Comparison of ENCODE assay signal across 17 mouse cellular contexts in the genomic region with DNA sequence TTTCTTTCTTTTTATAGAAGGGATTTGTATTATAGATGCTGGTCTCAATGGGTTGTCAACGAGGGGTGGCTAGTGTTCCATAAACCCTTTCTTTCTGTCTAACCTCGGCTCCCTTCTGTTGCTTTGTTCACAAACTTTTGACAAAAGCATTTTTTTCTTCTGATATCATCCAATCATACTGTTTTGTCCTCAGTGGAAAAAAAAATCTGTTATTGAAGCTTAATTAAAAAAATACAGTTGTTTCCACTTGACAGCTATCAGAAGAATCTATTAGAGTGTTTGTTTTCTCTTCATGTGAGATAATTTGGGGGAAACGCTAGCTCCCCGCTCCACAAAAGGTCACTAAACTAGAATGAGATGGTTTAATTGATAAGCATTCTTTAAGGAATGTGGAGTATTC. TPM values are rescaled to one million over a fixed set of nuclear protein-coding genes. Genes with fewer than 3 reads are reported as not detected.
A peak's percentile ranks its signal among the peaks of the same experiment; 100 is the strongest.
DNase-seq lines count a peak whose midpoint lies in the region.
"Had no signal": no experiment of that assay in that cellular context is flagged by ENCODE, and none has a peak within 500 bp of the region (broad histone marks: within the 10 kb centered on the region; RNA-seq: fewer than 3 reads in every experiment).

No protein-coding gene starts in this region.

- DNase-seq in Muller cell, postnatal 12 days (ENCODE audit: inconsistent ontology term): peak; percentile 91
- DNase-seq in layer of hippocampus, adult 8-10 months (ENCODE audit: low spot score in 2 of 2): no peak
- DNase-seq: adrenal gland, adult 2 months; adrenal gland, adult 8-10 months; adrenal gland, postnatal 10 days; adrenal gland, postnatal 14 days; adrenal gland, postnatal 25 days; adrenal gland, postnatal 36 days; B cell, adult 2 months; cerebellum, adult 11 months; cerebellum, adult 11-12 months; cerebellum, adult 18-20 months; cerebellum, adult 2 months; cerebellum, adult 8-10 months had no signal

RNA-seq across cellular contexts. Expression of a gene that starts 36.1 kb away (rescaled TPM):
- total RNA-seq in layer of hippocampus, adult 8-10 months (2022): not detected
- total RNA-seq: adrenal gland, adult 18-20 months; adrenal gland, adult 2 months; adrenal gland, adult 8-10 months; adrenal gland, postnatal 10 days; adrenal gland, postnatal 25 days; adrenal gland, postnatal 4 days; CH12.LX had no signal
